Mouse (Mus musculus) heart, adult 2 months (tissue): ENCODE results near the gene Sema3f.

Experiments used
- CTCF ChIP-seq: fragments of 200-600 bp; IDR thresholded peaks from 2 replicates; pipeline ENCODE4 v1.8.1; 2022; ENCODE audit warnings: antibody characterized with exemption, mild to moderate bottlenecking, moderate library complexity
- POLR2A ChIP-seq: fragments of 200-500 bp; IDR thresholded peaks from 2 replicates; pipeline ENCODE4 v1.6.1; 2011; ENCODE audit warnings: mild to moderate bottlenecking, low read depth, low read length, control low read depth; ENCODE audit not compliant: insufficient read depth

- TF ChIP-seq POLR2A (no peak), CTCF (no peak)
Observed at GRCm38 (mm10) chr9:107699376-107699980, 10.8 kb downstream of the Sema3f start.
